Mouse (Mus musculus) MEL (cell line): ENCODE data around the gene Ppfia2.

ENCODE experiments used
- CTCF ChIP-seq, 3 experiments: IDR thresholded peaks in 2 of 3; conservative IDR thresholded peaks in 1 of 3; 2 replicates each; pipeline ENCODE4 v1.5.1; 2011 to 2012; ENCODE audit warnings: low read length in 3 of 3, low read depth in 2 of 3, mild to moderate bottlenecking in 2 of 3, improper control_type of control experiment in 1 of 3, inconsistent platforms in 1 of 3, mixed read lengths in 1 of 3, moderate library complexity in 1 of 3; ENCODE audit not compliant: control insufficient read depth in 1 of 3, insufficient read depth in 1 of 3, poor library complexity in 1 of 3, severe bottlenecking in 1 of 3
- MAFK ChIP-seq: IDR thresholded peaks from 2 replicates; pipeline ENCODE4 v1.6.1; 2011; ENCODE audit warnings: low read depth, mild to moderate bottlenecking, low read length, improper control_type of control experiment, borderline replicate concordance
- MAZ ChIP-seq: IDR thresholded peaks from 2 replicates; pipeline ENCODE4 v1.6.1; 2012; ENCODE audit warnings: low read depth, mild to moderate bottlenecking, inconsistent platforms, low read length, improper control_type of control experiment
- POLR2AphosphoS5 ChIP-seq: IDR thresholded peaks from 2 replicates; pipeline ENCODE4 v1.6.1; 2012; ENCODE audit warnings: low read depth, borderline replicate concordance, mild to moderate bottlenecking, inconsistent platforms, low read length, moderate library complexity, mixed read lengths
- SIN3A ChIP-seq: IDR thresholded peaks from 2 replicates; pipeline ENCODE4 v1.6.1; 2012; ENCODE audit warnings: low read length, improper control_type of control experiment, inconsistent platforms
- TAL1 ChIP-seq: IDR thresholded peaks from 2 replicates; pipeline ENCODE4 v1.6.1; 2012; ENCODE audit warnings: mild to moderate bottlenecking, inconsistent platforms, low read length, moderate library complexity, mixed read lengths
- USF1 ChIP-seq: IDR thresholded peaks from 2 replicates; pipeline ENCODE4 v1.6.1; 2014; ENCODE audit warnings: low read depth, mild to moderate bottlenecking, inconsistent platforms, low read length, improper control_type of control experiment, moderate library complexity
- ZC3H11A ChIP-seq: IDR thresholded peaks from 2 replicates; pipeline ENCODE4 v1.6.1; 2012; ENCODE audit warnings: low read depth, mild to moderate bottlenecking, inconsistent platforms, low read length, improper control_type of control experiment
- ZKSCAN1 ChIP-seq: IDR thresholded peaks from 2 replicates; pipeline ENCODE4 v1.6.1; 2012; ENCODE audit warnings: low read depth, mild to moderate bottlenecking, inconsistent platforms, low read length, improper control_type of control experiment, moderate library complexity

- TF ChIP-seq MAFK = no peak
- TF ChIP-seq USF1 = no peak
- peak; percentile 26 to 91 (median 40); a peak in 4 of 6 replicates for TF ChIP-seq CTCF (IDR thresholded peaks at IDR 0.05 in 2 of 3, conservative IDR thresholded peaks at IDR 0.05 in 1 of 3; ENCODE audit: control insufficient read depth in 1 of 3, insufficient read depth in 1 of 3, low read depth in 2 of 3, low read length in 3 of 3, poor library complexity in 1 of 3, severe bottlenecking in 1 of 3)
- TF ChIP-seq TAL1 = no peak
- no peak for TF ChIP-seq POLR2AphosphoS5
- TF ChIP-seq SIN3A = no peak
- TF ChIP-seq ZC3H11A = peak; percentile 82
- no peak for TF ChIP-seq MAZ
- TF ChIP-seq ZKSCAN1 = no peak
These were observed 115.4 kb downstream of the Ppfia2 start for GRCm38 (mm10) chr10:106585476-106586080.
